In the genomic region with DNA sequence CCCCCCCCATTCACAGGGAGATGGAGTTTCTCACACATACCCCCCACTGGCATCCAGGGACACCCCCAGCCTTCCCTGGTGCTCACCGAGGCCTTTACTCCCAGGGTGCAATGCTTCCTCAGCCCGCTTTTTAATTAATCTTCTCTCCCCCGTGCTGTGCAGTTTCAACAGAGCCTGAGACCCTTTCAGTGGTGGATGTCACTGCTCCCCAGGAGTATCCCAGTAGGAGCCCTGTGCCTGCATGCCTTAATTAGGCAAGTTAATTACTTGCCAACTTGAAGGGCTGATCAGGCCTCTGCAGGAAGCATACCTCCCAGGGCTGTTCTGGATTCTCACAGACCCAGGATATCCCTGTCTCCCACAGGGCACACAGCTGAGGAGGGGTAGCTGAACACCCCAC, we compare ENCODE assay signal across 17 mouse cellular contexts.
DNase-seq lines count a peak whose midpoint lies in the region; ATAC-seq and TF ChIP-seq lines count a peak whose summit lies in the region.
"Had no signal": no experiment of that assay in that cellular context is flagged by ENCODE, and none has a peak within 500 bp of the region (broad histone marks: within the 10 kb centered on the region; RNA-seq: fewer than 3 reads in every experiment).

No protein-coding gene starts in this region.

- no peak overlapping the region for H3K4me2 ChIP-seq in midbrain, embryonic 11.5 days
- no peak overlapping the region for H3K4me2 ChIP-seq in hindbrain, embryonic 12.5 days (replicated peaks)
- no peak overlapping the region for H3K4me2 ChIP-seq in midbrain, embryonic 15.5 days
- H3K4me2 ChIP-seq: heart, embryonic 12.5 days; limb, embryonic 12.5 days had no signal

- 8% methylated on average over 3 of the region's 3 CpGs for WGBS in midbrain, embryonic 11.5 days
- 10% methylated on average over 3 of the region's 3 CpGs for WGBS in midbrain, embryonic 10.5 days
- 12% methylated on average over 3 of the region's 3 CpGs for WGBS in hindbrain, embryonic 12.5 days
- 7% methylated on average over 3 of the region's 3 CpGs for WGBS in midbrain, embryonic 15.5 days

- no peaks in the 10 kb centered on the region for H3K27me3 ChIP-seq in midbrain, embryonic 11.5 days (ENCODE audit: control insufficient read depth, insufficient read depth, low read length)
- H3K27me3 ChIP-seq in midbrain, embryonic 10.5 days (ENCODE audit: low read depth, poor library complexity, severe bottlenecking) = no peaks in the 10 kb centered on the region
- H3K27me3 ChIP-seq in hindbrain, embryonic 12.5 days = no peaks in the 10 kb centered on the region
- no peaks in the 10 kb centered on the region for H3K27me3 ChIP-seq in midbrain, embryonic 15.5 days (replicated peaks)
- H3K27me3 ChIP-seq: heart, embryonic 12.5 days; limb, embryonic 12.5 days had no signal

- no peak overlapping the region for H3K27ac ChIP-seq in midbrain, embryonic 11.5 days (ENCODE audit: low read depth, low read length)
- H3K27ac ChIP-seq in midbrain, embryonic 10.5 days (replicated peaks) = no peak overlapping the region
- H3K27ac ChIP-seq in hindbrain, embryonic 12.5 days = no peak overlapping the region
- H3K27ac ChIP-seq in midbrain, embryonic 15.5 days = 0 out of 2 replicates have a peak overlapping the region, but pooled peaks have one; percentile 29
- H3K27ac ChIP-seq in left cerebral cortex, adult 2 months = no peak overlapping the region
- H3K27ac ChIP-seq: limb, embryonic 12.5 days; liver, embryonic 14.5 days; stomach, postnatal 0 days had no signal

- intact Hi-C loops in left cerebral cortex, adult 2 months (cut with DNase I) = no loop called here
- intact Hi-C loops in left cerebral cortex, postnatal 36 days (cut with DNase I) = loop anchor here (5.0 kb wide), 3 partner anchors 47 to 173 kb away; a partner anchor contains a TSS

- H3K9ac ChIP-seq in midbrain, embryonic 11.5 days (ENCODE audit: low read length) = no peak overlapping the region
- no peak overlapping the region for H3K9ac ChIP-seq in hindbrain, embryonic 12.5 days
- no peak overlapping the region for H3K9ac ChIP-seq in midbrain, embryonic 15.5 days
- H3K9ac ChIP-seq: heart, embryonic 12.5 days; limb, embryonic 12.5 days; liver, embryonic 14.5 days had no signal

- DNase-seq in midbrain, embryonic 11.5 days (ENCODE audit: low spot score, missing footprints) = no peak
- no peak for DNase-seq in midbrain, embryonic 10.5 days (ENCODE audit: low spot score)
- DNase-seq in left cerebral cortex, adult 2 months (ENCODE audit: extremely low spot score in 1 of 2, low spot score in 2 of 2) = no peak
- no peak for DNase-seq in left cerebral cortex, postnatal 36 days (ENCODE audit: low spot score in 2 of 2)
- DNase-seq in gastrocnemius, postnatal 25 days = no peak
- DNase-seq: cerebellum, adult 18-20 months; heart, postnatal 4 days; kidney, adult 18-20 months; right cerebral cortex, postnatal 14 days; thymus, postnatal 25 days had no signal

- H3K9me3 ChIP-seq in midbrain, embryonic 11.5 days (ENCODE audit: control insufficient read depth, low read length) = no peaks in the 10 kb centered on the region
- no peaks in the 10 kb centered on the region for H3K9me3 ChIP-seq in midbrain, embryonic 10.5 days (replicated peaks)
- no peaks in the 10 kb centered on the region for H3K9me3 ChIP-seq in hindbrain, embryonic 12.5 days (replicated peaks)
- no peaks in the 10 kb centered on the region for H3K9me3 ChIP-seq in midbrain, embryonic 15.5 days
- H3K9me3 ChIP-seq: heart, embryonic 12.5 days; limb, embryonic 12.5 days had no signal

- TF ChIP-seq CTCF in left cerebral cortex, adult 2 months (IDR thresholded peaks at IDR 0.05) = no peak

- ATAC-seq in midbrain, embryonic 11.5 days (ENCODE audit: low FRiP score) = peak; percentile 19; the same call in 1 of the 2 replicates
- ATAC-seq in hindbrain, embryonic 12.5 days (ENCODE audit: low FRiP score) = peak; percentile 56; the same call in 1 of the 2 replicates
- ATAC-seq in midbrain, embryonic 15.5 days (replicated peaks) = peak; percentile 82
- ATAC-seq: lung, postnatal 0 days had no signal

- no peak overlapping the region for H3K4me3 ChIP-seq in midbrain, embryonic 11.5 days (ENCODE audit: low read depth, low read length)
- no peak overlapping the region for H3K4me3 ChIP-seq in midbrain, embryonic 10.5 days
- no peak overlapping the region for H3K4me3 ChIP-seq in hindbrain, embryonic 12.5 days
- no peak overlapping the region for H3K4me3 ChIP-seq in midbrain, embryonic 15.5 days
- H3K4me3 ChIP-seq in left cerebral cortex, adult 2 months = no peak overlapping the region
- H3K4me3 ChIP-seq: heart, embryonic 12.5 days; limb, embryonic 12.5 days had no signal

- no peaks in the 10 kb centered on the region for H3K36me3 ChIP-seq in midbrain, embryonic 11.5 days (ENCODE audit: control insufficient read depth, insufficient read depth, low read length)
- H3K36me3 ChIP-seq in midbrain, embryonic 10.5 days = no peaks in the 10 kb centered on the region
- H3K36me3 ChIP-seq in hindbrain, embryonic 12.5 days = no peaks in the 10 kb centered on the region
- H3K36me3 ChIP-seq in midbrain, embryonic 15.5 days (replicated peaks) = no peaks in the 10 kb centered on the region
- H3K36me3 ChIP-seq: heart, embryonic 12.5 days; limb, embryonic 12.5 days had no signal

- H3K4me1 ChIP-seq in midbrain, embryonic 11.5 days (ENCODE audit: control insufficient read depth, insufficient read depth, low read length) = peaks cover 2% of the 10 kb centered on the region
- H3K4me1 ChIP-seq in midbrain, embryonic 10.5 days = peaks cover 11% of the 10 kb centered on the region
- H3K4me1 ChIP-seq in hindbrain, embryonic 12.5 days = peaks cover 19% of the 10 kb centered on the region
- H3K4me1 ChIP-seq in midbrain, embryonic 15.5 days = peaks cover 15% of the 10 kb centered on the region
- H3K4me1 ChIP-seq: heart, embryonic 12.5 days had no signal

Comparison
In these comparisons a context has a peak if more than half of its experiments do, and no peak if none do; other contexts are left out.
1. ATAC-seq: peak in every context shown above with its lines; median percentile 82 in midbrain, embryonic 15.5 days; 56 in hindbrain, embryonic 12.5 days; 19 in midbrain, embryonic 11.5 days.